Mouse (Mus musculus) liver, adult 2 months (tissue): Measurements from ENCODE around the gene Nmrk1. TPM values are rescaled to one million over a fixed set of nuclear protein-coding genes. Genes with fewer than 3 reads are reported as not detected.
"Not testable (repeated sequence)": the region's sequence is repeated elsewhere in the genome, so short reads cannot be mapped to it uniquely, and the experiment has no call there.

Source experiments
- DNase-seq: peaks from one replicate; pipeline ENCODE4 v3.0.0-alpha.2; 2011; ENCODE audit warnings: low read depth, low spot score; ENCODE audit errors: extremely low read depth
- H3K27ac ChIP-seq: fragments of 200-500 bp; replicated peaks from 2 replicates; pipeline ENCODE4 v1.5.1; 2012; ENCODE audit warnings: low read depth, mild to moderate bottlenecking, control low read depth, inconsistent platforms, low read length; ENCODE audit not compliant: insufficient read depth
- H3K27me3 ChIP-seq: fragments of 200-500 bp; 2 replicates; pipeline ENCODE4 v1.6.1; 2012; ENCODE audit warnings: mild to moderate bottlenecking, moderate library complexity, low read length, inconsistent platforms; ENCODE audit not compliant: control insufficient read depth, insufficient read depth
- H3K36me3 ChIP-seq: fragments of 200-500 bp; 2 replicates; pipeline ENCODE4 v1.6.1; 2012; ENCODE audit warnings: low read length, inconsistent platforms; ENCODE audit not compliant: control insufficient read depth, insufficient read depth
- H3K4me1 ChIP-seq: fragments of 200-500 bp; 2 replicates; pipeline ENCODE4 v1.6.1; 2011; ENCODE audit warnings: low read length; ENCODE audit not compliant: control insufficient read depth, insufficient read depth
- H3K4me3 ChIP-seq: fragments of 200-500 bp; 2 replicates; pipeline ENCODE4 v1.5.1; 2011; ENCODE audit warnings: low read depth, mild to moderate bottlenecking, control low read depth, low read length, moderate library complexity; ENCODE audit not compliant: insufficient read depth
- H3K79me2 ChIP-seq: fragments of 200-500 bp; 2 replicates; pipeline ENCODE4 v1.6.1; 2012; ENCODE audit warnings: inconsistent platforms, mild to moderate bottlenecking, low read length, moderate library complexity; ENCODE audit not compliant: control insufficient read depth, insufficient read depth
- H3K9ac ChIP-seq: fragments of 200-500 bp; 2 replicates; pipeline ENCODE4 v1.6.1; 2012; ENCODE audit warnings: low read depth, mild to moderate bottlenecking, control low read depth, inconsistent platforms, low read length
- CTCF ChIP-seq: fragments of 200-500 bp; IDR thresholded peaks from 2 replicates; pipeline ENCODE4 v1.5.1; 2011; ENCODE audit warnings: low read depth, low read length, control low read depth
- POLR2A ChIP-seq: fragments of 200-500 bp; IDR thresholded peaks from 2 replicates; pipeline ENCODE4 v1.6.1; 2011; ENCODE audit warnings: low read length, control low read depth; ENCODE audit not compliant: insufficient read depth; ENCODE audit errors: extremely low read depth
- WGBS: fragments of 180-500 bp; shearing (Covaris S2); methylation state at CpG from one replicate; pipeline ENCODE4 v1.1.7; 2018; 5-methylcytosine and 5-hydroxymethylcytosine counted together
- polyA plus RNA-seq: library from polyadenylated mRNA; depleted of rRNA; stranded (reverse); fragments of >200 nt; gene quantifications from 2 replicates; pipeline ENCODE4 v1.2.3, GENCODE M21; 2012
- total RNA-seq: library from RNA; depleted of rRNA; stranded (reverse); fragments of >200 nt; gene quantifications from 2 replicates; pipeline ENCODE4 v1.2.3, GENCODE M21; 2014

Nmrk1 gene
- total and polyA plus RNA-seq, 2 experiments, result 21.9 to 47.4 TPM

- 89% methylated on average over 1 of the region's 1 CpGs for WGBS
- Histone ChIP-seq H3K27me3 (no peaks in the 10 kb centered on the region), H3K79me2 (no peaks in the 10 kb centered on the region; the same call in 1 of the 2 replicates), H3K27ac (no peak overlapping the region), H3K4me3 (no peak overlapping the region), H3K4me1 (no peaks in the 10 kb centered on the region; the same call in 1 of the 2 replicates), H3K36me3 (peaks cover 11% of the 10 kb centered on the region), H3K9ac (no peak overlapping the region)
- DNase-seq, result no peak
- TF ChIP-seq POLR2A (no peak), CTCF (peak; percentile 39; the same call in 1 of the 2 replicates)
Observed at GRCm38 (mm10) chr19:18588243-18588642, 43.5 kb upstream of the Nmrk1 start.

GRCm38 (mm10) chr19:18588801-18589200 lies 42.9 kb upstream of the Nmrk1 start:
- H3K27me3 ChIP-seq, H3K4me1 ChIP-seq, H3K4me3 ChIP-seq, H3K79me2 ChIP-seq, DNase-seq, H3K9ac ChIP-seq, H3K27ac ChIP-seq: not testable (repeated sequence)
- 96% methylated on average over 10 of the region's 10 CpGs for WGBS
- H3K36me3 ChIP-seq, result peaks cover 11% of the 10 kb centered on the region

- TF ChIP-seq CTCF (no peak), POLR2A (no peak)
Observed at GRCm38 (mm10) chr19:18589276-18589675, 42.5 kb upstream of the Nmrk1 start.

GRCm38 (mm10) chr19:18590234-18590633 lies 41.5 kb upstream of the Nmrk1 start:
- H3K4me3 ChIP-seq, result no peak overlapping the region
- H3K27me3 ChIP-seq, result no peaks in the 10 kb centered on the region
- H3K36me3 ChIP-seq, result peaks cover 9% of the 10 kb centered on the region
- H3K4me1 ChIP-seq, result peaks cover 2% of the 10 kb centered on the region; the same call in 1 of the 2 replicates
- H3K9ac ChIP-seq, result no peak overlapping the region
- no peak for TF ChIP-seq CTCF
- no peak for TF ChIP-seq POLR2A
- H3K79me2 ChIP-seq, result no peaks in the 10 kb centered on the region; the same call in 1 of the 2 replicates
- WGBS, result 94% methylated on average over 5 of the region's 5 CpGs
- no peak overlapping the region for H3K27ac ChIP-seq
- DNase-seq, result no peak

More at GRCm38 (mm10) chr19:18589276-18589675, 42.5 kb upstream of the Nmrk1 start:
- Histone ChIP-seq H3K9ac (no peak overlapping the region), H3K79me2 (no peaks in the 10 kb centered on the region; the same call in 1 of the 2 replicates), H3K4me3 (no peak overlapping the region), H3K27ac (no peak overlapping the region), H3K4me1 (no peaks in the 10 kb centered on the region), H3K36me3 (peaks cover 9% of the 10 kb centered on the region), H3K27me3 (no peaks in the 10 kb centered on the region)
- DNase-seq, result no peak
- 94% methylated on average over 8 of the region's 8 CpGs for WGBS

GRCm38 (mm10) chr19:18590942-18591354 lies 40.8 kb upstream of the Nmrk1 start:
- peaks cover 2% of the 10 kb centered on the region; the same call in 1 of the 2 replicates for H3K4me1 ChIP-seq
- WGBS, result 78% methylated on average over 5 of the region's 5 CpGs
- TF ChIP-seq CTCF, result no peak
- TF ChIP-seq POLR2A, result no peak
- DNase-seq, result no peak
- no peaks in the 10 kb centered on the region; the same call in 1 of the 2 replicates for H3K79me2 ChIP-seq
- H3K9ac ChIP-seq, result no peak overlapping the region
- no peak overlapping the region for H3K27ac ChIP-seq
- no peak overlapping the region for H3K4me3 ChIP-seq
- no peaks in the 10 kb centered on the region for H3K27me3 ChIP-seq
- peaks cover 9% of the 10 kb centered on the region for H3K36me3 ChIP-seq

- DNase-seq, result no peak
- peaks cover 5% of the 10 kb centered on the region for H3K36me3 ChIP-seq
- H3K79me2 ChIP-seq, result no peaks in the 10 kb centered on the region
- TF ChIP-seq POLR2A, result no peak
- TF ChIP-seq CTCF, result no peak
- no peak overlapping the region for H3K9ac ChIP-seq
- H3K4me1 ChIP-seq, result peaks cover 2% of the 10 kb centered on the region; the same call in 1 of the 2 replicates
- H3K27ac ChIP-seq, result no peak overlapping the region
- H3K27me3 ChIP-seq, result no peaks in the 10 kb centered on the region
- no peak overlapping the region for H3K4me3 ChIP-seq
- WGBS, result 90% methylated on average over 6 of the region's 6 CpGs
Observed at GRCm38 (mm10) chr19:18592919-18593318, 38.8 kb upstream of the Nmrk1 start.
